Mouse (Mus musculus) left cerebral cortex, postnatal 25 days (tissue): ENCODE data around the gene Cabp4. TPM values are rescaled to one million over a fixed set of nuclear protein-coding genes. Genes with fewer than 3 reads are reported as not detected.

Experiments
- DNase-seq, 2 experiments: peaks; one replicate each; pipeline ENCODE4 v3.0.0; 2022; ENCODE audit warnings: low spot score in 2 of 2, mixed read lengths in 1 of 2
- intact Hi-C: fragments of 180-260 bp; cut with DNase I; formaldehyde crosslinking; loops from one replicate; pipeline ENCODE4 v1.15.1; 2025
- total RNA-seq, 2 experiments: library from RNA; stranded (reverse); gene quantifications; 2 replicates each; pipeline ENCODE4 v1.2.3; 2021

The Cabp4 gene
- total RNA-seq, 2 experiments from 2014 or later, result not detected

DNA sequence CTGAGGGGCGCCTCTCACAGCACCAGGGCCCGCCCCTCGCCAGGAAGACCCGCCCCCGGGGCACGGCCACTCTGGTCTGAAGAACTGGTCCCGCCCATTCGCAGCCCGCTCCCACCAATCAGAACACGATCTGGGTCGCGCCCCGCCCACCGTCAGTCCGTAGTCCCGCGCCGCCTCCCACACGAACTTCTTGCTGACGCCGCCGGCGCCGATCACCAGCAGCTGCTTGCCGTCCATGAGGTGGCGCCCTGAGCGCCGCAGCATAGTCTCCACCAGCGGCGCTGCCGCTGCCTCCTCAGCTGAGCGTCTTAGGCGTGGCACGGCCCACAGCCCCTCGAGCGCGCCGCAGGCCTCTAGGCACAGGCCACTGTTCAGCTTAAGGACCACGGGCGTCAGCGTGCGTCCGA lies 25.5 kb upstream of the Cabp4 start:
- intact Hi-C loops, result loop anchor here (1.0 to 2.0 kb wide), 2 partner anchors 23 to 59 kb away; partner anchors contain the start of gene Ppp1ca
- peak; percentile 99 to 100 for DNase-seq

DNA sequence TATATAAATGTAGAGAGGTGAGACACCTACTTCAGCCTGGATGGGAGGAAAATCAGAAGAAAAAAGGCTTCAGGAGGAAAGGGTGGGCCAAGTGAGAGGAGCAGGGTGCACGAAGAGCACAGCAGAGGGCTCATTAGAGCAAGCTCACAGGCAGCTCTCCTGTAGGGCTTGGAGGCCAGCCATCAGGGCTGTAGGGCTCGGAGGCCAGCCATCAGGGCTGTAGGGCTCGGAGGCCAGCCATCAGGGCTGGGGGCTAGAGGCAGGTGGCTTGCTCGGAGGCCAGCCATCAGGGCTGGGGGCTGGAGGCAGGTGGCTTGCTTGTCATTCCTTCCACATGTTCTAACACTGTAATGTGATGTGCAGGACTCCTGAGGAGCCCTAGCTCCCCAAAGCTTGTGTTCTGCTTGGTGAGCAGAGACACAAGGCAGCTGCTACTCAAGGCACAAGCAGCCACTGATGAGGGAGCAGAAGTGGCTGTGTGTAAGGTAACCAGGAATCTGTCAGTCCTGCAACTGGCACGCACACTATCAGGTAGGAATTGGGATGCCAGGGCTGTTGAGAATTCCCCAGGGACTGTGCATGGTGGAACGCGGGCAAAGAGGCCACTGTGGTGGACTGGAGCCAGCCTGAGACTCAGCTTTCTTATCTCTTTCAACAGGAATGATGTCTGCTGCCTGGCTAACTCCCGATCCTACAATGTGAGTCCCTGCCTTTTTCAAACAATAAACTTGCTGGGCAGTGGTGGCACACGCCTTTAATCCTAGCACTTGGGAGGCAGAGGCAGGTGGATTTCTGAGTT lies 23.0 kb upstream of the Cabp4 start:
- intact Hi-C loops, result no loop called here
- no peak for DNase-seq

GRCm38 (mm10) chr19:4164721-4165120 lies 20.9 kb upstream of the Cabp4 start:
- intact Hi-C loops, result no loop called here

GRCm38 (mm10) chr19:4164100-4164499 lies 20.3 kb upstream of the Cabp4 start:
- intact Hi-C loops, result no loop called here
- no peak for DNase-seq

More at GRCm38 (mm10) chr19:4164721-4165120, 20.9 kb upstream of the Cabp4 start:
- no peak for DNase-seq

- DNase-seq, result no peak
- intact Hi-C loops, result loop anchor here (2.0 kb wide), 1 partner anchor 37 kb away; no protein-coding TSS in a partner anchor
Measured at GRCm38 (mm10) chr19:4163543-4163887, 19.7 kb upstream of the Cabp4 start.

DNA sequence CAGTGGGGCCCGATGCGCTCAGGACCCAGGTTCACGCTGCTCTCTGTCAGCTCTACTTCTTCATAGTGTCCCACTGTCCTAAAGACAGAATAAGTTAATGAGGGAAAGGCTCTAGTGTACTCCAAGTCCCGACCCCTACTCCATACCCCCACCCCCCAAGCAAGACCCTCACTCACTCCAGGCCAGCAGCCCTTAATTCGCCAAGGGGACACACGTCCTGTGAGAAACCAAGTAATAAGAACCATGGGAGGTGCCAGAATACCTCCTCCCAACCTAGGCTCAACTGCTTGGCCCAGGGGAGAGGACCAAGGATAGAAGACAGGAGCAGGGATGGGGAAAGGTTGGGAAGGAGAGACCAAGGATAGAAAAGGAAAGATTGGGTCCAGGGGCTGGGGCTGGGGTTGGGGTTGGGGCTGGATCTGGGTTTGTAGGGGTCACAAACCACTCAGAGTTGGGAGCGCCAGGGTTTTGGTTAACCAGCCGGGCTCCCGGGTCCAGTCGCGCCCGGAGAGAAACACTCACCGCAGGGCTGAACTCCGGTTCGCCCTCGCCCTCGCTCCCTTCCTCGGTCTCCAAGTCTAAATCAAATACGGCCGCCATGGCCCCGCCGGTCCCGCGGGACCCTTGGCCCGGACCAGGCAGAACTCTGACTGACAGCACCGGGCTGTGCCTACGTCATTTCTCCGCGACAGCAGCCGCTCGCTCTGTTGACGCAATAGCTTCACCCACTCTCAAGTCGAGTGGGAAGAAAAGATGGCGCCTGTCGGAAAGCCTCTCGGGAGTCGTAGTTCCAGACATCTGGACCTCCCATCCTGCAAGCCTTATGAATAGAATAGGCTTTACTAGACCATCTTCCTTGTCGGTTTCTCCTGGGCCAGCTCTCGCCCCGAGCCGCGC lies 19.1 kb upstream of the Cabp4 start, which contains the start of gene Rps6kb2:
Gene Rps6kb2 (minus strand): TSS at position 709 of the 897 bp plus-strand sequence.
- intact Hi-C loops, result loop anchor here (2.0 kb wide), 1 partner anchor 36 kb away; no protein-coding TSS in a partner anchor
- peak; percentile 98 to 99 for DNase-seq

DNA sequence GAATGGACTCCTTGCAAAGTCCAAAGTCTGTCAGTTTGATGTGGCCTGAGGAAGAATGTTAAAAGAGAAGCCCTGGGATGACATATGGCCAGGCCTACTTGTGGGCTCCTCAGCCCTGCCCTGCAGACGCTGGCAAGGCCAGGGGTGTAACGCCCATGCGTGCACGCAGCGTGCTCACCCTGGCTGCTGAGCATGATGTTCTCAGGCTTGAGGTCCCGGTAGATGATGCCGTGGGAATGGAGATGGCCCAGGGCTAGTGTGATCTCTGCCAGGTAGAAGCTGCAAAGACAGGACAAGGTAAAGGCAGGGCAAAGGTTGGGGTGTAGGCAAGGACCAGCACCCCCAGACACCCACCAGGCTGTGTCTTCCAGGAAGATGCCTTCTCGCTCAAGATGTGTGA lies 15.2 kb upstream of the Cabp4 start:
- no peak for DNase-seq
- intact Hi-C loops, result no loop called here

DNA sequence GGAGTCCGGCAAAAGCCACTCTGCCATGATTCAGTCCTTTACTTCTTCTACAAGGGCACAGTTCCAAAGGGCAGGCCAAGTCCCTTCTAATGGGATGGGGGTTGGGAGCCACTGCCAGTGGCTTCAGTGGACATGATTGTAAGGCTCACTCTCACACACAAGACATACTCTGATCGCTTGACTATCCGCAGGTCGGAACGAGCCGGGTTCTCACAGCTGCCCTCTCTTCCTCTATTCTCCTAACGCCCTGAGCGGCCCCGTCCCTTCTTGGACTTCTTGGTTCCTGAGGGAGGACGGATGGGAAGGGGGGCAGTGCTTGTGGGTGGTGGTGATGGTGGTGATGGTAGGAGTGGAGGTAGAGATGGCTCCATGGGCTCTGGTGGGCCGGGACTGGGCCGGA lies 12.9 kb upstream of the Cabp4 start:
- no peak for DNase-seq
- intact Hi-C loops, result no loop called here

DNA sequence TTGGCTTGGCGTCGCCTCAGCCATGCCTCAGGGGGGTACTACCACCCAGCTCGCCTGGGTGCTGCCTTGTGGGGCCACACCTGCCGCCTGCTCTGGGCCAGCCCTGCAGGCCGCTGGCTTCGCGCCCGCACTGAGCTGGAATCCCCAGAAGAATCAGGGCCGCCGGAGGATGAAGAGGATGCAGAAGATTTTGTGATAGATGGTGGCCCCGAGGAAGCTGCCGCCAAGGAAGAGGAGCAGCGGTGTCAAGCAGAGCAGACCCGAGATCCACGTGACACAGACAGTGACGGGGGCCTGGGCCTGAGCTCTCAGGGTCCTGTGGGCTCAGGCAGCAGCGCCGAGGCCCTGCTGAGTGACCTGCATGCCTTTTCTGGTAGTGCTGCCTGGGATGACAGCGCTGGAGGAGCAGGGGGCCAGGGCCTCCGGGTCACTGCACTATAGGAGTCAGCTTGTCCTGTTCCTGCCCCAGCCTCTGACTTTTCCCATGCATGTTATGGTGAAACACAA lies 12.3 kb upstream of the Cabp4 start:
- no peak for DNase-seq
- intact Hi-C loops, result no loop called here

DNA sequence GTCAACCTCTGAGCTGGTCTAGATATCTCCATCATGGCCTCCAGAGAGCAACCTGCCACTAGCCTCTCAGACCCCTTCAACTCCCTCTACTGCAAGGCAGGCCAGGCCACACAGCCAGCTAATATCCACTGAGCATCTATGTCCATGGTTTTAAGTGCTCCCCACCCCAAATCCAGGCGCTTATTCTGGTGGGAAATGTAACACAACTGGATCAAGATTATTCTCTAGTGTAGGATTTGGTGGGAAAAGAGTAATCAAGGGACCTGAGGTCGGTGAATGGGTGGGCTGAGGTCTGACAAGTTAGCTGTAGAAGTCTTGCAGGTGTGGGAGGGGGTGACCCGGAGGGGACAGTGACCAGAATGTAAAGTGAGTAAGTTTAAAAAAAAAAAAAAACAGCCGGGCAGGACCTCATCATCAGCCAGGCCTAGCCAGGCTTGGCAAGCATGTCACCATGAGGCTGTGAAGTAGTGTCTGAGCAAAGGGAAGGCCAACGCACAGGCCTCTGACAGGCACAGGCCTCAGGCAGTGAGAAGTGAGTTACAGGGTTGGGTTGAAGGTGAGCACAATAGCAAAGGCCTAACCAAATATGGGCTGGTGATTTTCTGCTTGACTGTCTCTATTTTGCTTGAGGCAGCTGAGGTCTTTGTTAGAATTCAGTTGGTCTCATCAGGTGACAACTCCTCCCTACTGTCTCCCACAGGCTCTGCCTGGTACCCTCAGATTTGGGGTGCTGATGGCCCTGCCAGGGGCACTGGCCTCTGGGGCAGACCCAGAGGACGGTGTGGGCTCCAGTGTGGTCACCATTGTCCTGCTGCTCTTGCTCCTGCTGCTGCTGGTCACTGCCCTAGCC lies 11.6 kb upstream of the Cabp4 start:
- no peak for DNase-seq
- intact Hi-C loops, result no loop called here

DNA sequence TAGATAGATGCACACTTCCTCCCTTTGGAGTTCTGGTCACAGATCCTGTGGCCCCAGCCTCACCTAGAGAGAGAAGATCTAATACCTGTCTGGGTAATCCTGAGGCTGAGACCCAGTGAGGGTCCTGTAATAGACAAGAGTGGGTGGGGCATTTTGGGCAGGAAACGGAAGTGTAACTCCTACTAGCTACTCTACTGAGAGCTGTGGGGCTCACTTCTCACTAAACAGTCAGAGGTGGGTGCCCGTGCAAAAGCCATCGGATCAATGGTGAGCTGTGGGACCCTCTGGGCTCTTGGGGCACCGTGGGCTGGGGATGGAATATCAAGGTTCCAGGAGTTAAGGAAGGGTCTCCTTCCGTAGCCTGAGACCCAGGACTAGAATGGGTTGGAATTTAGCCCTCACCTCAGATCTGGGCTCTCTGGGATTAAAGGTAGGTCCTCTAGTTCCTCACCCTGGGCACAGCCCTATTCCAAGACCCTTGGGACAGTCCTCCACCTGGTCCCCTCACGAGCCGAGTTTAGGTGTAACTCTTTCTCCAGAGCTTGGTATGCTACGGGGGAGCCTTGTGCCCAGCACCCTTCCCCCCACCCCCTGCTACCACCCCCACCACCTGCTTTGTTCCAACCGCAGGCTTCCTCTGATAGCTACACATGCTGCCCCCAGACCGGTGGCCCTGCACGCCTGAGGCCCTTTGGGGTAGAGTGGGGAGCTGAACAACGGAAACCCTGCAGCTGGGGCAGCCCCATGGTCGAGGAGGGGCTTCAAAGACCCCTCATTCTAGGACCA lies 10.8 kb upstream of the Cabp4 start:
- intact Hi-C loops, result no loop called here
- DNase-seq, result no peak

DNA sequence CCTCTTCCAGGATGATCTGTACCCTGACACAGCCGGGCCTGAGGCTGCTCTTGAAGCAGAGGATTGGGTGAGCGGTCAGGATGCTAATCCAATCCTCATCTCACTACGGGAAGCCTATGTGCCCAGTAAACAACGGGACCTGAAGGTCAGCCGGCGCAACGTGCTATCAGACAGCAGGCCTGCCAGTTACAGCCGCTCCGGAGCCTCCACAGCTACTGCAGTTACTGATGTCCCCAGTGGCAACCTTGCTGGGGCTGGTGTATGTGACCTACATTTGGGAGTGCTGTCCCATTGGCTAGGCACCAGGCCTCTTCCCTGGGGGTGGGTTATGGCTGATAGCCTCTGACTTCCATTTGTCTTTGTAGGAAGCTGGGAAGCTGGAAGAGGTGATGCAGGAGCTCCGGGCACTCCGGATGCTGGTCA lies 9.4 kb upstream of the Cabp4 start, which contains the start of gene Ptprcap:
Gene Ptprcap (plus strand): TSS at position 373 of the 423 bp plus-strand sequence.
- intact Hi-C loops, result no loop called here
- no peak for DNase-seq

DNA sequence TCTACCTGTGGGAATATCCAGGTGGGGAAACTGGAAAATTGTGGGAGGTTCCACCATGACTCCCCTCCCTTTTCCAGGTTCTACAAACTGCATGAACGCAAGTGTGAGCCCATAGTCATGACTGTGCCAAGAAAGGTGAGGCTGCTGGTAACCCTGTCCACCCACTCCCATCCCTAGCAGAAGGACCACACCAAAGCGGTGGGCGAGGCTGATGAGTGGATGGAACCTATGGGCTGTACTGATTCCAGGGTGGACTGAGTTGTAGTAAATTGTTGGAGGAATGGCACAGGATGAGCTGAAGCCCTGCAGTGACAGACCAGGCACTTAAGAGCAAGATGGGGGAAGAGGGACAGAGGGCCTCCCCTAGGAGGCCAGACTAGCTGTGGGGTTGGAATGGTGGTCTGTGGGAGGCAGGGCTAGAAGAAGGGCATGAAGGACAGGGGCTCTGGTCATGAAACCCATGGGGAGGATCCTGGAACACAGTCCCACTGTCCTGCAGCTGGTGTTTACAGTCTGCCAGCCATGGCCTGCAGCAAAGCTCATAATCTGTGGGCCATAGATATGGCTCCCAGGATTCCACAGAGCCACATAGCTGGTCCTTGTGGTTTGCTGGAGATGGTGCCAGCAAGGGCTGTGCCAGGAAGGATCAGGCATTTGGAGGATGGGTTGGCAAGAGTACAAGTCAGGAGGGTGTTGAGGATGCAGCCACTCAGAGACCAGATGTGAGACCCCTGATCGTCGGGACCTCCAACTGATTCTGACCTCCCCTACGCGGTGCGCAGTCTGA lies 8.8 kb upstream of the Cabp4 start:
- DNase-seq, result no peak

GRCm38 (mm10) chr19:4151898-4152297 lies 8.1 kb upstream of the Cabp4 start:
- DNase-seq, result no peak
- intact Hi-C loops, result no loop called here

More for the DNA sequence above, 8.8 kb upstream of the Cabp4 start:
- intact Hi-C loops, result no loop called here

GRCm38 (mm10) chr19:4151488-4151860 lies 7.6 kb upstream of the Cabp4 start:
- intact Hi-C loops, result no loop called here

DNA sequence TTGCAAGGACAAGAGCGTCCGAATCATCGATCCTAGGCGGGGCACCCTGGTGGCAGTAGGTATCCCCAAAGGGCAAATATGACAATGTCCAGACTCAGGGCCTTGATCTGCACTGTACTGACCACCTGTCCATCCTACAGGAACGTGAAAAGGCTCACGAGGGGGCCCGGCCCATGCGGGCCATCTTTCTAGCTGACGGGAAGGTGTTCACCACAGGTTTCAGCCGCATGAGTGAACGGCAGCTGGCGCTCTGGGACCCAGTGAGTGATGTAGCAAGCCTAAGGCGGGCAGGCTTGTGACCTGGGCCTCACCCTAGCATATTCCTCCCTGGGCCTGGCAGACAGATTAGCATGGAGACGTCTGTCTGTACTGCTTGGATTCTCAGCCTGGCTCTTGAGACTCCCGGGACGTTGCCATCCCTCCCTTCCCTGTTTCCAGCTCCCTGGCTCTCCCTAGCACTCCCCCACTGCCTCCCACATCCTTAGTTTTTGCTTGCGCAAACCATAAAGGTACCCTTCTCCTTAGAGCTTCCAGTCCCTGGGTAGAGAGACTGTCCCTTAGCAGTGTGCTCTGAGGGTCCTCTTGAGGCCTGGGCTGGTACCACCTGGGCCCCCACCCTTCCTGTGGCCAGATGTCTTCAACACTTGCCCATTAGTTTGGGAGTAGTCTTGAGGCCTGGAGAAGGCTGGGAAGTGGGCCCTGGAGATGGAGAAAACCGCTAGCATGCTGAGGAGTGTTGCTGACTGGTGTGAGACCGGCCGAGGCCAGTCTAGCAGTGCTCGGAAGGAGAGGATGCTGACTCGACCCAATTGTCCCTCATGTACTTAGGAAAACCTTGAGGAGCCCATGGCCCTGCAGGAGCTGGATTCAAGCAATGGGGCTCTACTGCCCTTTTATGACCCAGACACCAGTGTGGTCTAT lies 7.0 kb upstream of the Cabp4 start:
- no peak for DNase-seq
- intact Hi-C loops, result no loop called here

More at GRCm38 (mm10) chr19:4151488-4151860, 7.6 kb upstream of the Cabp4 start:
- DNase-seq, result no peak
